ENCODE assay signal across 26 mouse cellular contexts in genomic region chr19:4566880-4567279, GRCm38 (mm10). TPM values are rescaled to one million over a fixed set of nuclear protein-coding genes. Genes with fewer than 3 reads are reported as not detected.
DNase-seq lines count a peak whose midpoint lies in the region; ATAC-seq and TF ChIP-seq lines count a peak whose summit lies in the region.
"Had no signal": no experiment of that assay in that cellular context is flagged by ENCODE, and none has a peak within 500 bp of the region (broad histone marks: within the 10 kb centered on the region; RNA-seq: fewer than 3 reads in every experiment).

No protein-coding gene starts in this region.

- H3K4me2 ChIP-seq in liver, embryonic 12.5 days, result peak overlapping the region; percentile 18; the same call in 1 of the 2 replicates
- no peak overlapping the region for H3K4me2 ChIP-seq in liver, postnatal 0 days (ENCODE audit: low read depth, low read length)
- H3K4me2 ChIP-seq: forebrain, embryonic 13.5 days; limb, embryonic 15.5 days; neural tube, embryonic 13.5 days had no signal

- H3K4me3 ChIP-seq in bone marrow, adult 2 months (replicated peaks; ENCODE audit: control insufficient read depth, low read depth, low read length), result no peak overlapping the region
- H3K4me3 ChIP-seq in liver, embryonic 12.5 days, result no peak overlapping the region
- no peak overlapping the region for H3K4me3 ChIP-seq in liver, postnatal 0 days (ENCODE audit: low read depth, low read length)
- H3K4me3 ChIP-seq: forebrain, embryonic 13.5 days; hindbrain, embryonic 10.5 days; limb, embryonic 10.5 days; limb, embryonic 15.5 days; midbrain, embryonic 10.5 days; myocyte; neural tube, embryonic 13.5 days had no signal

- peak; percentile 15; the same call in 1 of the 2 replicates for TF ChIP-seq EP300 in liver, postnatal 0 days (IDR thresholded peaks at IDR 0.05; ENCODE audit: low read depth)

- H3K4me1 ChIP-seq in bone marrow, adult 2 months (ENCODE audit: control insufficient read depth, insufficient read depth, low read length), result peaks cover 1% of the 10 kb centered on the region; the same call in 1 of the 2 replicates
- peaks cover 96% of the 10 kb centered on the region for H3K4me1 ChIP-seq in liver, embryonic 12.5 days
- H3K4me1 ChIP-seq in liver, postnatal 0 days (ENCODE audit: insufficient read depth), result peaks cover 62% of the 10 kb centered on the region
- H3K4me1 ChIP-seq: limb, embryonic 15.5 days; midbrain, embryonic 10.5 days had no signal

- no peaks in the 10 kb centered on the region for H3K9me3 ChIP-seq in liver, embryonic 12.5 days (replicated peaks)
- no peaks in the 10 kb centered on the region for H3K9me3 ChIP-seq in liver, postnatal 0 days (ENCODE audit: low read length)
- H3K9me3 ChIP-seq: forebrain, embryonic 13.5 days; hindbrain, embryonic 10.5 days; limb, embryonic 10.5 days; limb, embryonic 15.5 days; midbrain, embryonic 10.5 days; neural tube, embryonic 13.5 days had no signal

- intact Hi-C loops in left cerebral cortex, postnatal 14 days (cut with DNase I), result loop anchor here (10.0 kb wide), 1 partner anchor 52 kb away; the partner anchor contains the start of gene Pcx

- peak overlapping the region; percentile 52 for H3K9ac ChIP-seq in liver, embryonic 12.5 days
- H3K9ac ChIP-seq in liver, postnatal 0 days (replicated peaks), result 0 out of 2 replicates have a peak overlapping the region, but pooled peaks have one; percentile 22
- H3K9ac ChIP-seq: forebrain, embryonic 13.5 days; limb, embryonic 15.5 days; neural tube, embryonic 13.5 days had no signal

- TF ChIP-seq CTCF in bone marrow, adult 2 months (IDR thresholded peaks at IDR 0.05; ENCODE audit: control insufficient read depth, insufficient read depth, low read length), result no peak
- TF ChIP-seq CTCF in liver, postnatal 0 days (IDR thresholded peaks at IDR 0.05; ENCODE audit: low read depth), result no peak

- WGBS in bone marrow, adult 2 months, result 75% methylated on average over 2 of the region's 2 CpGs
- 52% methylated on average over 2 of the region's 2 CpGs for WGBS in liver, embryonic 12.5 days (ENCODE audit: insufficient replicate concordance)
- WGBS in liver, postnatal 0 days (ENCODE audit: insufficient replicate concordance), result 70% methylated on average over 2 of the region's 2 CpGs

- H3K27me3 ChIP-seq in liver, embryonic 12.5 days (replicated peaks), result no peaks in the 10 kb centered on the region
- no peaks in the 10 kb centered on the region for H3K27me3 ChIP-seq in liver, postnatal 0 days (ENCODE audit: insufficient read depth, low read length)
- H3K27me3 ChIP-seq: forebrain, embryonic 13.5 days; limb, embryonic 15.5 days; neural tube, embryonic 13.5 days had no signal

- no peaks in the 10 kb centered on the region for H3K36me3 ChIP-seq in liver, embryonic 12.5 days
- H3K36me3 ChIP-seq in liver, postnatal 0 days (replicated peaks; ENCODE audit: insufficient read depth, low read length), result no peaks in the 10 kb centered on the region
- H3K36me3 ChIP-seq: hindbrain, embryonic 10.5 days; limb, embryonic 10.5 days; limb, embryonic 15.5 days; midbrain, embryonic 10.5 days; neural tube, embryonic 13.5 days had no signal

- H3K27ac ChIP-seq in bone marrow, adult 2 months (ENCODE audit: control insufficient read depth, insufficient read depth, low read depth, low read length, poor library complexity), result peak overlapping the region; percentile 54
- peak overlapping the region; percentile 96 for H3K27ac ChIP-seq in liver, embryonic 12.5 days
- H3K27ac ChIP-seq in liver, postnatal 0 days (ENCODE audit: low read depth), result peak overlapping the region; percentile 98
- H3K27ac ChIP-seq: forebrain, embryonic 13.5 days; hindbrain, embryonic 10.5 days; hindbrain, postnatal 0 days; limb, embryonic 10.5 days; limb, embryonic 15.5 days; macrophage; midbrain, embryonic 10.5 days; neural tube, embryonic 13.5 days had no signal

- no peak for DNase-seq in liver, postnatal 0 days
- DNase-seq in kidney, adult 11 months, result no peak
- no peak for DNase-seq in left cerebral cortex, postnatal 14 days (ENCODE audit: low spot score in 2 of 2)
- no peak for DNase-seq in natural killer cell, adult 2 months (ENCODE audit: low spot score in 2 of 2)
- DNase-seq: adrenal gland, postnatal 14 days; cerebellum, adult 18-20 months; cerebellum, postnatal 10 days; gastrocnemius, postnatal 10 days; heart, postnatal 14 days; kidney, postnatal 14 days; right cerebral cortex, postnatal 4 days had no signal

- peak; percentile 20; the same call in 1 of the 2 replicates for ATAC-seq in erythroblast, adult 5-6 weeks (replicated peaks; ENCODE audit: low FRiP score, poor library complexity, severe bottlenecking)
- ATAC-seq in liver, embryonic 12.5 days, result peak; percentile 75
- ATAC-seq in liver, postnatal 0 days, result no peak
- ATAC-seq: CD4-positive, CD25-positive, alpha-beta regulatory T cell, adult 4 months; forebrain, embryonic 13.5 days; hindbrain, postnatal 0 days; intestine, postnatal 0 days; lung, postnatal 0 days had no signal

- TF ChIP-seq POLR2A in bone marrow, adult 2 months (IDR thresholded peaks at IDR 0.05; ENCODE audit: borderline replicate concordance, control insufficient read depth, low read depth, low read length), result no peak

RNA-seq across cellular contexts. Expression of gene Lrfn4, which starts 48.6 kb away (rescaled TPM):
- polyA plus RNA-seq in bone marrow, adult 2 months (2011; ENCODE audit: insufficient read depth, insufficient read length, low replicate concordance, missing spikeins), result 1.2 and 2.7 TPM in 2 replicates
- total RNA-seq in erythroblast, adult 5-6 weeks (2015; ENCODE audit: low replicate concordance), result 0.38 and 0.63 TPM in 2 replicates
- total RNA-seq in erythroblast, adult 5-6 weeks (2017; ENCODE audit: low replicate concordance), result not detected in 2 replicates
- 2.6 and 2.7 TPM in 2 replicates for polyA plus RNA-seq in liver, embryonic 12.5 days (2016; fragmentation: Nextera tagmentation; extraction: Ambion mirVana)
- 0.15 and 0.21 TPM in 2 replicates for polyA plus RNA-seq in liver, postnatal 0 days (2015; fragmentation: Nextera tagmentation; extraction: Ambion mirVana)
- 10 to 100 TPM; 59.2 to 66.1 TPM for total RNA-seq in left cerebral cortex, postnatal 14 days (2021)
- polyA plus RNA-seq: CD4-positive, CD25-positive, alpha-beta regulatory T cell, adult 4 months had no signal

RNA-seq across cellular contexts. Expression of gene Pcx, which starts 56.6 kb away (rescaled TPM):
- polyA plus RNA-seq in bone marrow, adult 2 months (2011; ENCODE audit: insufficient read depth, insufficient read length, low replicate concordance, missing spikeins), result 6.6 and 8.7 TPM in 2 replicates
- total RNA-seq in erythroblast, adult 5-6 weeks (2015; ENCODE audit: low replicate concordance), result 15.0 and 32.6 TPM in 2 replicates
- 31.5 and 31.9 TPM in 2 replicates for total RNA-seq in erythroblast, adult 5-6 weeks (2017; ENCODE audit: low replicate concordance)
- polyA plus RNA-seq in liver, embryonic 12.5 days (2016; fragmentation: Nextera tagmentation; extraction: Ambion mirVana), result 34.3 and 34.8 TPM in 2 replicates
- 220 and 283 TPM in 2 replicates for polyA plus RNA-seq in liver, postnatal 0 days (2015; fragmentation: Nextera tagmentation; extraction: Ambion mirVana)
- 10 to 100 TPM; 57.2 to 59.2 TPM for total RNA-seq in left cerebral cortex, postnatal 14 days (2021)

RNA-seq across cellular contexts. Expression of gene Rce1, which starts 58.6 kb away (rescaled TPM):
- 18.8 and 26.2 TPM in 2 replicates for polyA plus RNA-seq in bone marrow, adult 2 months (2011; ENCODE audit: insufficient read depth, insufficient read length, low replicate concordance, missing spikeins)
- 10.9 and 17.3 TPM in 2 replicates for total RNA-seq in erythroblast, adult 5-6 weeks (2015; ENCODE audit: low replicate concordance)
- total RNA-seq in erythroblast, adult 5-6 weeks (2017; ENCODE audit: low replicate concordance), result 2.9 and 10.6 TPM in 2 replicates
- polyA plus RNA-seq in liver, embryonic 12.5 days (2016; fragmentation: Nextera tagmentation; extraction: Ambion mirVana), result 35.9 and 39.3 TPM in 2 replicates
- 16.6 and 17.3 TPM in 2 replicates for polyA plus RNA-seq in liver, postnatal 0 days (2015; fragmentation: Nextera tagmentation; extraction: Ambion mirVana)
- 10 to 100 TPM; 20.4 to 20.6 TPM for total RNA-seq in left cerebral cortex, postnatal 14 days (2021)
